Comparison of ENCODE assay signal across 18 mouse cellular contexts in genomic region chr4:125172736-125173135, GRCm38 (mm10).
"Had no signal": no experiment of that assay in that cellular context is flagged by ENCODE, and none has a peak within 500 bp of the region (broad histone marks: within the 10 kb centered on the region; RNA-seq: fewer than 3 reads in every experiment).

No protein-coding gene starts in this region.

- H3K4me1 ChIP-seq: liver, embryonic 12.5 days had no signal

- H3K27ac ChIP-seq: kidney, embryonic 15.5 days; limb, embryonic 10.5 days; limb, embryonic 13.5 days; liver, embryonic 12.5 days; liver, embryonic 15.5 days; lung, embryonic 15.5 days; neural tube, embryonic 12.5 days; neural tube, embryonic 15.5 days; stomach, postnatal 0 days had no signal

- H3K9ac ChIP-seq: kidney, embryonic 15.5 days; limb, embryonic 13.5 days; liver, embryonic 12.5 days; liver, embryonic 15.5 days; lung, embryonic 15.5 days; neural tube, embryonic 12.5 days; neural tube, embryonic 15.5 days had no signal

- H3K9me3 ChIP-seq: kidney, embryonic 15.5 days; limb, embryonic 10.5 days; limb, embryonic 13.5 days; liver, embryonic 12.5 days; liver, embryonic 15.5 days; lung, embryonic 15.5 days; neural tube, embryonic 12.5 days; neural tube, embryonic 15.5 days had no signal

- DNase-seq: kidney, adult 2 months; kidney, postnatal 10 days; kidney, postnatal 36 days; liver; lung, adult 18-20 months; lung, postnatal 10 days; lung, postnatal 36 days; midbrain, embryonic 14.5 days; thymus, postnatal 25 days had no signal

- H3K36me3 ChIP-seq: kidney, embryonic 15.5 days; limb, embryonic 10.5 days; limb, embryonic 13.5 days; liver, embryonic 12.5 days; liver, embryonic 15.5 days; lung, embryonic 15.5 days; neural tube, embryonic 12.5 days; neural tube, embryonic 15.5 days had no signal

- H3K4me3 ChIP-seq: kidney, embryonic 15.5 days; limb, embryonic 10.5 days; limb, embryonic 13.5 days; liver, embryonic 12.5 days; liver, embryonic 15.5 days; lung, embryonic 15.5 days; neural tube, embryonic 12.5 days; neural tube, embryonic 15.5 days had no signal
